Mouse (Mus musculus): ENCODE measurements around the gene Tmem132d.
"Not testable (repeated sequence)": the region's sequence is repeated elsewhere in the genome, so short reads cannot be mapped to it uniquely, and the experiment has no call there.

Tmem132d gene

GRCm38 (mm10) chr5:127751262-127751975, 681.5 kb downstream of the Tmem132d start:
- no peak for DNase-seq

GRCm38 (mm10) chr5:127749540-127749939, 683.3 kb downstream of the Tmem132d start:
- not testable (repeated sequence) for DNase-seq

- DNase-seq, result peak; percentile 5
These were observed 691.5 kb downstream of the Tmem132d start for GRCm38 (mm10) chr5:127741331-127741730.

Data from cerebellum, adult 9-10 months (tissue).